Mouse (Mus musculus) neural tube, embryonic 10.5 days (tissue): Measurements from ENCODE around the gene Cdadc1.
A peak's percentile ranks its signal among the peaks of the same experiment; 100 is the strongest.
"Not testable (repeated sequence)": the region's sequence is repeated elsewhere in the genome, so short reads cannot be mapped to it uniquely, and the experiment has no call there.

ENCODE experiments used
- DNase-seq: peaks from one replicate; pipeline ENCODE4 v3.0.0-alpha.2; 2017; ENCODE audit warnings: low spot score; ENCODE audit errors: extremely low spot score

Cdadc1 gene

GRCm38 (mm10) chr14:59597398-59598259, at the start of gene Cdadc1:
TSS of gene Cdadc1 (minus strand) at chr14:59597959.
- peak; percentile 99 for DNase-seq

- DNase-seq: no peak
Measured at GRCm38 (mm10) chr14:59646826-59647697, 49.3 kb upstream of the Cdadc1 start.

DNA sequence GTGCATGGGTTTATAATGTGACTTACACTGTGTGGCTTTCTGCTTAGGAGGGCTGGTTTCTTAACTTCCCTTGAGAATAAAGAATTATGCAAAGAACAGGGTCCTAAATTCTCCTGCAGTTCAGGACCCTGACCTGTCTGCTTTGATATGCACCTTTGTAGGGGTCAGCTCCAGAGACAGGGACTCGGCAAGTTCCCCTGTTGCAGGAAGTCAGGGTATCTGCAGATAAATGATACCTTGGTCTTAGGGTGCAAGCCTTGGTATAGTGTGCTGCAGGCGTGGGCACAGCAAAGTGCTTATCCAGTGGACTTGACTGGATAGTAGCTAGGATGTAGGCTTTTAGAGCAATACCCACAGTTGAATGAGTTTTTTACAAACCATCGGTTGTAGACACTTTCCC, 47.1 kb upstream of the Cdadc1 start:
- no peak for DNase-seq

DNA sequence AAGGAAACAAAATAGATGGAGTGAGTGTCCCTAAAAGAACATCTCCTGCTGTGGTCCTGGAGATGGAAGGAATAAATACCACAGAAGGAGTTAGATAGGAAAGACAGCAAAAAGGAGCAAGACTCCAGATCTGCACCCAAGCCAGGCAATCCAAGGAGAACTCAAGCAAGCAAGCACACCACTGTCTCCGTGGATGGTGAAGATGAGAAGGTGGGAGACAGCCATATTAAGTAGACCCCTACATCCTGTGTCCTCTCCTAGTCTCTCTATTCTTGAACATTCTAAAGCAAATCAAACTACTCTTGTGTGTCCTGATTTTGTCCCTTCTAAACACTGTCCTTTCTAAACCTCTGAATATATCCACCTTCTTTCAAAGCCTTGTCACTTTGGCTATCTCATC, 46.4 kb upstream of the Cdadc1 start:
- DNase-seq: no peak

- no peak for DNase-seq
Measured at GRCm38 (mm10) chr14:59643582-59643981, 45.8 kb upstream of the Cdadc1 start.

GRCm38 (mm10) chr14:59641856-59642255, 44.1 kb upstream of the Cdadc1 start:
- peak; percentile 40 for DNase-seq

DNA sequence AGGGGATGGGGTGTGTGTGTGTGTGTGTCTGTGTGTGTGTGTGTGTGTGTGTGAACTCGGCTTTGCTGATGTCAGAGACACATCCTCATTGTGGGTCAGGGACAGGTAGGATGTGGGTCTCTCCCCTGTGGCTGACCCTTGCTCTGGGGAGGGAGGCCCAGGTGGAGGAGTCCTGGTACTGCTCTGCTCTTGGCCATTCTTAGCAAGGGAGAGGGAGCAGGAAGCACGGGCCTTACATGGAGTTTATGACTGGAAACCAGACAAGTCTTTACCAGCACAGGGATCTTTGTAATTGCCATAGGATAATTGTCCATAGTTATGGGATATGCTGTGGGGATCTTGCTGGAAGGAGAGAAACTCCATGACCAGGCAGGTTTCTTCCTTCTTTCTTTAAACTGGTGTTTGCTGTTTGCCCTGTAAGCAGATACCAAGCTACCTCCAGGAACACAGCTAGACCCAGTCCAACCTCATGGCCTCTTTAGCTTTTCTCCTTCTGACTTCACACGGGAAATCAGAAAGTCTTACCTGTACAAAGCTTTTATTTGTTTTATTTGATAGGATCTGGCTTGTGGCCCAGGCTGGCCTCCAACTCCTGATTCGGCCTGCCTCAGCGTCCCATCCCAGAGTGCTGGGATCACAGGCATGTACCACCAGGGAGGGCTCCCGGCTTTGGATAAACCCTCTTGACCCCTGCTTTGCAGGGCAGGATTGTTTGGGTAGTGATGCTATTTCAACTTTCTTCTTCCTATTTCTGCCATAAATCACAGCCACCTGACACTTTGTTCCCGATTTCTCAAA, 41.3 kb upstream of the Cdadc1 start:
- DNase-seq: no peak

DNA sequence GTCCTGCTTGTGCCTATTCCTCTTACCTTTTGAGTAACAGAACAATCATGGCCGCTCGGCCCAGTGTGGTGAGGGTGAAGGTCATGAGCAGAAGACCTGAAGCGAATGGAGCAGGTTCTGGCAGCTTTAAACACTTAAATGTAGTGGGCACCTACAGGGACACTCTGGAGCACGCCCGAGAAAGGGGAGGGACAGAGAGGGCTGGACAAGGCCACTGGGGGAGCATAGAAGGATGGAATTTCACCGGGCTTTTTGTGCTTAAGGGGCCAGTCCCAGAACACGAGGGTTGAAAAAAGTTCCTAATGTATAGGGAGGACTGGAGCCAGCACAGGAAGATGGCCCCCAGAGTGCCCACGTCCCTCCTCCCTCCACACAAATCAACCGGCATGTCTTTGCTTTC, 36.2 kb upstream of the Cdadc1 start:
- no peak for DNase-seq

DNA sequence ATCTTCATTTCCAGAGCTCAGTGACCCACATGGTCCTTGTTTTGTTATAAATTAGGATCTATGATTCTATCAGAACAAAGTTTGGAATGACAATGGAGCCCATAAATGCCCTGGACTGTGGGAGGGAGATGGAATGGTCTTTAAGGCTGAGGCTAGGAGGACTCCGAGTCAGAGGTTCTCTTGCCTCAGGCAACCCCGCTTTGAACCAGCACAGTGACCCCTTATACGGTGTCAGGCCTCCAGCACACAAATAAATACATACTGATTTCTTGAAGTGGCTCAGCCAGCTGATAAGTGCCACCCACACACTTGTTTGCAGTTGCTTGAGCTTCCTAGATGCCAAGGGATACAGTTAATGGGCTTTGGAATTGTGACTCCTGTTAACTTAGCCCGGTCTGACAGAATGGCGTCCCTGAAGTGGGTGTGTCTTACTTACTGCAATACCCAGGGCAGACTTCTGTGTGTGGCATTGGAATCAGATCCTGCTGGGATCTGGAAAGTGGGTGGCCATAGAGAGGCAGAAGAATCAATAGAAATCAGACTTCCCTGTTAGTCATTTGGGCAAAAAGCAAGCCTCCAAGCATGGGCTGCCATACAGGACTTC, 35.6 kb upstream of the Cdadc1 start:
- DNase-seq: no peak

DNA sequence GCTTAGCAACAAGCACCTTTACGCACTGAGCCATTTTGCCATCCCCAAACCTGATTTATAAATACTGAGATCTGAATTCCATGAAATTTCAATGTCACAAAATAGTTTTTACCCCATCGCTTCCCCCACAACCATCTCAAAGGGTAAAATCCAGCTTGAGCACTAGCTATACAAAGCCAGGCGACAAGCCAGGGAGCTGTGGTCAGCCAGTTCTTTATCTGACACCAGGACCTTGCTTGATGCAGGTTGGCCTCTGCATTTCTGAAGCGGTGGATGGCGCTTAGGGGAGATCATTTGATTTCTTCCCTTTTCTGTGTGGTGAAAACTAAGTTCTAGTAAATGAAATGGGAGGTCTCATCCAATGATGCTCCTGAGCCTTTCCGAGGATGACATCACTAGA, 34.3 kb upstream of the Cdadc1 start:
- DNase-seq: no peak

- no peak for DNase-seq
Measured at GRCm38 (mm10) chr14:59630096-59630495, 32.3 kb upstream of the Cdadc1 start.

DNA sequence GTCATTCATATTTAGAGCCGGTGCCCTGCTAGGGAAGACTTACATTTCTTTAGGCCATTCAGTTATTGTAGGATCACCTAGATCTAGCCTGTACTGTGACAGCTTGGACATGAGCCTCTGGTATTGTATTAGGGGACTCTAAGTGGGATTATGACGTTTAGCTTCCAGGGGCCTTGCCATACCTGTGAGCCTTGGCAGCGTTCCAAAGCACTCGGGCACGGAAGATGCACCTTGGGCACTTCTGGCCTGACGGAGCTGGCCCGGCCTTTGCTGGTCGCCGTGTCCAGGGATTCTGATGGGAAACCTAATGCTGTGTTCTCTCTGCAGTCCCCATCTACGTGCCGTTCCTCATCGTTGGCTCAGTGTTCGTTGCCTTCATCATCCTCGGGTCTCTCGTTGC, 31.5 kb upstream of the Cdadc1 start:
- no peak for DNase-seq

DNA sequence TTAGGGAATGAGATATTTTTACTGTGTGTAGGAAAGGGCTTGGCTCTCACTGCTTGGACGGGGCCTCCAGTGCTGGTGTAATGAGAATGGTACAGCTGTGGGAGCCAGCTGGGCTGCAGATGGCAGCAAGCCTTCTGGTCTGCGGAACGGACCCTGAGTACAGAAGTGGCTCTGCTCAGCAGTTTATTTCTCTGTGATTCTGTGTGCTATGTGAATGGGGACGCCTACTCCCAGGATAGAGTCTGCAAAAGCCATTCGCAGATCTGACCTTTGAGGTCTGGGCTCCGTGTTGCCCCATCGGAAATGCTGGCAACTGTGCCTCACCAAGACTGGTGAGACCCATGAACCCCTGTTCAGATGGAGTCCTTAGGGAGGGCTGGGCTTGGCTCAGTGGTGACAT, 30.1 kb upstream of the Cdadc1 start:
- peak; percentile 51 for DNase-seq

DNA sequence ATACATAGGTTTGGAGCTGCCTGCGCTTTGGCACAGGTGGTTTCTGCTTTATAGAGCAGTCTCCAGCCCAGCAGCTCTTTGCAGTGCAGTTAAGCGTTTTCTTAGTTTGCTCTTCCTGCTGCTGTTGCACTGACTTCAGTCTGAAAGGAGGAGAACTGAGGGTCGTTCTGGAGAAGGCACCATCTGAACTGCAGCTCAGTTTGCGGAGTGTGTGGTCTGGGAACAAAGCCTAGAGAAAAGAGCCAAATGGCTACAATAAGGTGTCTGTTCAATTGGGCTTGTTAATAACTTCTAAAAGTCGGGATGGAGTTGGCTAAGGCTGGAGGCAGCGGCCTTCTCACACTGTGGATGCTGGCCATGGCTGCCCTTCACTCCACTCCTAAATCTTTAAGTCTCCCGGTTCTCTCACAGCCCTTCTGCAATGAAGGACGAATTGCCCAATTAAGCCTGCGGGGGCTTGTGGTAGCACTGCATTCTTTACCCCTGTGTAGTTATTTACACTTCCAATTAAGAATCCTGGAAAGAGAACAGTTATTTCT, 29.5 kb upstream of the Cdadc1 start:
- no peak for DNase-seq

GRCm38 (mm10) chr14:59626711-59627110, 29.0 kb upstream of the Cdadc1 start:
- no peak for DNase-seq

DNA sequence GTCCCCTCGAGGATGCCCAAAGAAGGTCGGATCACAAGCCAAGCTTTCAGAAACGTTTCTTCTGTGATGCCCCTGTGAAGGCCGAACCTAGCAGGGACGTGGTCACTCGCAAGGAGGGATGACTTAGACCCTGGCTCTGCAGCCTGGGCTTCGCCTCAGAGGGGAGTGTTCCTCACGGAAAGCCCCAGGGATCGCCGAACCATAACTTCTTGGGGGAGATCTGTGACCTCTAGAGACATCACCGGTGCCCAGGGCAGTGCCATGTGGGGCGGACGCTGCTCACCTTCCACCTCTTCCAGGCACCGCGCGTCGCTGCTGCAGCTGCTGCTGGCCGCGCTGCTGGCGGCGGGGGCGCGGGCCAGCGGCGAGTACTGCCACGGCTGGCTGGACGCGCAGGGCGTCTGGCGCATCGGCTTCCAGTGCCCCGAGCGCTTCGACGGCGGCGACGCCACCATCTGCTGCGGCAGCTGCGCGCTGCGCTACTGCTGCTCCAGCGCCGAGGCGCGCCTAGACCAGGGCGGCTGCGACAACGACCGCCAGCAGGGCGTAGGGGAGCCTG, 28.1 kb upstream of the Cdadc1 start:
- peak; percentile 72 for DNase-seq

- DNase-seq: peak; percentile 90
Measured at GRCm38 (mm10) chr14:59625158-59625805, 27.5 kb upstream of the Cdadc1 start, which contains the start of gene Shisa2. TSS of gene Shisa2 (plus strand) at chr14:59625308.

DNA sequence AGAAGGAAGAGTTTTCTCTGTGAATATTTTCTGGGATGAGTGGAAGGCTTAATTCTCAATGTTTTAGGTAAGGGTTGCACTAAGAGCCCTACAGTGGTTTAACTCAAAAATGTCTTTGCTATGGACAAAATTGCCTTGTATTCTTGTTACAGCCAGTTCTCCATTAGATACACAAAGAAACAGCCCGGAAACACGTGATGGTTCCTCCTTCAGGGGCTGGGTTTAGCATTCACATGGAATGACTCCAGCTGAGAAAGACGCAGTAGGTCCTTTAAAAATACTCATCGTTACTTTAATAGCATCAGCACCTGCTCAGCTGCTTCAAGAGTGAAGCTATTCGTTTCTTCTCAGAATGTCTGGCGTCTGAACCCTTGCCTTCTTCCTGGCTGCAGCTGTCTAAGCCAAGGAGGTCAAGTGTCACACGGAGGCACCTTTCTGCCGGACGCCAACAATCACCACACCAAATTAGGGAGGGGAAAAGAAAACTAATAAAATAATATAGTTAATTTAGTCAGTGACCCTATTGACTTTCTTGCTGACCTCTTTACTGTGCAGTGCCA, 26.6 kb upstream of the Cdadc1 start:
- DNase-seq: no peak

DNA sequence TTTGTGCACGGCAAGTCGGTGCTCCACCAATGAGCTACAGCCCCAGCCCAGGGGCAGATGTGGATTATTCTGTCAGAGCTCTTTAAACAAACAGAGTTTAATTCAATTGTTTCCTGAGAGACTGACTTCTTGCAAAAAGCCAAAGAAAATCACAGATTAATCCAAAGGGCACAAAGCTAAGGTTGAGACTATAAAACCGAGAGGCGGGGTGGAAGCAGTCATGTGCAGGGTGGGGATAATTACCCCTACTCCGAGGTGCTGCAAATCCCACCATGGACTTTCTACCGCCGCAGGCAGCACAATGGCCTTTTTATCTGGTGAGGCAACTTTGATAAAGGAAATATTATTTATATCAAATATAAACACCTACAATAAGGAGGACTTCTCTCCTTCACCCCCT, 19.0 kb upstream of the Cdadc1 start:
- DNase-seq: no peak

- DNase-seq: not testable (repeated sequence)
Measured at GRCm38 (mm10) chr14:59614149-59614548, 16.4 kb upstream of the Cdadc1 start.
